Mouse (Mus musculus) natural killer cell, adult 2 months (primary cell): ENCODE measurements around the gene Sptb.

ENCODE experiments used
- DNase-seq, 2 experiments: peaks; one replicate each; pipeline ENCODE4 v3.0.0; 2022; ENCODE audit warnings: low spot score in 2 of 2

The Sptb gene

GRCm38 (mm10) chr12:76576061-76576460 is 134.3 kb downstream of the Sptb start:
- DNase-seq: no peak

- DNase-seq: no peak
Observed at GRCm38 (mm10) chr12:76574815-76575214, 135.5 kb downstream of the Sptb start.

GRCm38 (mm10) chr12:76573381-76573780 is 137.0 kb downstream of the Sptb start:
- DNase-seq: no peak

- DNase-seq: no peak
Observed at GRCm38 (mm10) chr12:76572261-76573251, 137.8 kb downstream of the Sptb start.

GRCm38 (mm10) chr12:76571266-76571665 is 139.1 kb downstream of the Sptb start:
- DNase-seq: no peak

GRCm38 (mm10) chr12:76570221-76570940 is 140.0 kb downstream of the Sptb start:
- DNase-seq: no peak

- DNase-seq: no peak
Observed at GRCm38 (mm10) chr12:76566284-76566683, 144.1 kb downstream of the Sptb start.

- DNase-seq: no peak
Observed at GRCm38 (mm10) chr12:76562196-76562595, 148.2 kb downstream of the Sptb start.

- DNase-seq: no peak
Observed at GRCm38 (mm10) chr12:76558206-76558605, 152.1 kb downstream of the Sptb start.

- no peak for DNase-seq
Observed at GRCm38 (mm10) chr12:76556745-76557389, 153.5 kb downstream of the Sptb start.

- DNase-seq: no peak
Observed at GRCm38 (mm10) chr12:76556187-76556586, 154.2 kb downstream of the Sptb start.

GRCm38 (mm10) chr12:76554871-76555386 is 155.4 kb downstream of the Sptb start:
- DNase-seq: no peak

GRCm38 (mm10) chr12:76554392-76554791 is 156.0 kb downstream of the Sptb start:
- no peak for DNase-seq

- no peak for DNase-seq
Observed at GRCm38 (mm10) chr12:76553917-76554316, 156.4 kb downstream of the Sptb start.

- peak in 1 of 2 experiments; percentile 59 for DNase-seq
Observed at GRCm38 (mm10) chr12:76552958-76553357, 157.4 kb downstream of the Sptb start.

GRCm38 (mm10) chr12:76552321-76552720 is 158.0 kb downstream of the Sptb start:
- peak in 1 of 2 experiments; percentile 82 for DNase-seq

- DNase-seq: no peak
Observed at GRCm38 (mm10) chr12:76549203-76549602, 161.1 kb downstream of the Sptb start.

GRCm38 (mm10) chr12:76548082-76548423 is 162.3 kb downstream of the Sptb start:
- no peak for DNase-seq

GRCm38 (mm10) chr12:76547409-76548081 is 162.8 kb downstream of the Sptb start:
- DNase-seq: no peak

- no peak for DNase-seq
Observed at GRCm38 (mm10) chr12:76546383-76547276, 163.7 kb downstream of the Sptb start.
